Mouse (Mus musculus) erythroblast, embryonic 14.5 days (primary cell): ENCODE measurements around the gene Asb1.

Experiments used
- GATA1 ChIP-seq: IDR thresholded peaks from 2 replicates; pipeline ENCODE4 v1.6.1; 2012; ENCODE audit warnings: low read length, inconsistent platforms, mixed read lengths
- TAL1 ChIP-seq: IDR thresholded peaks from 3 replicates; pipeline ENCODE4 v1.6.1; 2012; ENCODE audit warnings: low read length, inconsistent platforms, mixed read lengths

DNA sequence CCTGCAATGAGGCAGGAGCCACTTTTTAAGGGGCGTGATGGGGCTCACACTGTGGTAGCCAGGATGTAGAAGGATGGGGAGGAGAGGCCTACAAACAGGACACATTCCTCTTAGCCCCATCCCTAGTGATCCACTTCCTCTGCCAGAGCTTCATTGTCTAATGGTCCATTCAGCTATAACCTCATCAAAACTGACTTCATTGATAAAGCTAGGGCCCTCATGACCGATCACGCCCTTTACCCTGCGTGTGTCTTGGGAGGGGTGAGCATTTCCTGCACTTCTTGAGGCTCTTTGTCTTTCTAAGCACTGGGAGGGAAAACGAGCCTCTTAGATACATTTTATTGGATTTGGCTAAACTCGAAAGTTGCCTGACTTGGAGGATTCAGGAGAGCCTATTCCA is 66.8 kb downstream of the Asb1 start:
- no peak for TF ChIP-seq GATA1
- TF ChIP-seq TAL1 = no peak
